Mouse (Mus musculus) small intestine, adult 2 months (tissue): Measurements from ENCODE around the gene Tmem200a.

Experiments
- CTCF ChIP-seq: fragments of 200-500 bp; IDR thresholded peaks from 2 replicates; pipeline ENCODE4 v1.5.1; 2012; ENCODE audit warnings: low read depth, mild to moderate bottlenecking, control low read depth, inconsistent platforms, low read length, moderate library complexity, mixed read lengths; ENCODE audit not compliant: insufficient replicate concordance, insufficient read length; ENCODE audit errors: extremely low read depth
- POLR2A ChIP-seq: fragments of 200-500 bp; IDR thresholded peaks from 2 replicates; pipeline ENCODE4 v1.6.1; 2012; ENCODE audit warnings: low read depth, mild to moderate bottlenecking, control low read depth, inconsistent platforms, low read length, moderate library complexity

DNA sequence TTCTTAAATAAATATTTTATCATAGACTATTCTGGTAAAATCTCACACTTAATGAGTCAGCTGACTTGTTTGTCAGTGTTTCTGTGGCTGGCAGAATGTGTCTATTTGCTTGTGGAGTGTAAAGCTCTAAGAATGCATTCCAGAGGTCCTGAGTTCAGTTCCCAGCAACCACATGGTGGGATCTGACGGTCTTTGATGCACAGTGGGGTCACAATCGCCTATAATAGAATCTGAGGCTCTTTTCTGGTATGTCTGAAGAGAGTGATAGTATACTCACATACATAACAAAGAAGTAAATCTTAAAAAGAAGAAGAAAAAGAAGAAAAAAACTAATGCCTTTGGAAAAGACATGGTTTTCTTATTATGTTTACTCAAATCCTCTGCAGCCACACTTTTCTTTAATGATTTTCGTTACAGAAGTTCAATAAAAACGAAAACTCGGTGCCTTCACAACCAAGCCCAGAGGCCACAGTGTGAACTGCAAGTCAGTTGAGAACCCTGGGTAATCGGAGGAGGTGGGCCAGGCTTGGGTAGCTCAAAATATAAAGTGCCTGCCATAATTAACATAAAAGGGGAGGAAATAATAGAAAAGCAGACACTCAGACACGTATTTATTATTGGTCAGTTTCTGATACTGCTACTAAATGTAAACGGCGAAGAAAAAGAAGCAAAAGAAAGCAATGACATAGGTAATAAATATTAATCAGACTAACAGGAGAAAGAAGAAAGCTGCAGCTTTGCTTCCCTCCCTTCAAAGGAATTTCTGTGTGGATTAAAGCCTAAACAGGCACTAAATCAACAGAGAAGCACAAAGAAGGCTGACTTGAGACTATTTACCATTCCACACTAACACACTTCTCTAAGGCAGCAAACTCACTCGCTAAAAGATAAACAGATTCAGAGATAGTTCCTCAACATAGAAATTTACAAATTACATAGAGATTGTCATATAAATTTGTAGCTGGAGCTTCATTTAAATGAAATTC, 170.5 kb downstream of the Tmem200a start:
- TF ChIP-seq CTCF, result no peak
- no peak for TF ChIP-seq POLR2A
